Mouse (Mus musculus) heart, postnatal 0 days (tissue): ENCODE measurements at regions not wholly inside any gene's neighbourhood (a gene's known extent, or its start where the extent isn't known, plus 50 kb on each side); places are given as distances from the start of the nearest gene placed in this dataset.

Experiments
- CTCF ChIP-seq: IDR thresholded peaks from 2 replicates; pipeline ENCODE4 v1.5.1; 2016; ENCODE audit warnings: antibody characterized with exemption, control low read depth, low read depth
- EP300 ChIP-seq: IDR thresholded peaks from 2 replicates; pipeline ENCODE4 v1.6.1; 2016; ENCODE audit warnings: antibody characterized with exemption, low read depth

DNA sequence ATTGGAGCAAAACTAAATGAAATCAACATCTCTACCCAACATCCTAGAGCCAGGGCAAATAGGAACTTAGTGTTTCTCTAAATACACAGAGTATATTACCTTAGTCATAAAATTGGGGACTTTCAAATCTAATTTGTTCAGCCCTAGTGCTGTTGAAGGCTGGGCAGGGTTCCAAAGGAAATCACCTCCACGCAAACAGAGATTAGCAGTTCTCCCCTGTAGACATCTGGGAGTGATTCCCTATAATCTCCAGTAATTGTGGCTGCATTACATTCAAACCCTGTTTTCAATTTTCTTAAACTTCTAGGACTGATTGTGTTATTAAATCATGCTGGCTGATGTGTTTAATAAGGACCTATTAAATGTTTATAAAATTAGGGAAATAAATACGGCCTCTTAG, 519.7 kb downstream of the Ebf1 start:
- TF ChIP-seq CTCF (no peak), EP300 (no peak)
